20 mouse cellular contexts compared by ENCODE assay signal in genomic region chr8:8970776-8971175, GRCm38 (mm10).
DNase-seq lines count a peak whose midpoint lies in the region; ATAC-seq and TF ChIP-seq lines count a peak whose summit lies in the region.
"Had no signal": no experiment of that assay in that cellular context is flagged by ENCODE, and none has a peak within 500 bp of the region (broad histone marks: within the 10 kb centered on the region; RNA-seq: fewer than 3 reads in every experiment).

No protein-coding gene starts in this region.

- H3K9ac ChIP-seq in intestine, embryonic 15.5 days: no peak overlapping the region
- no peak overlapping the region for H3K9ac ChIP-seq in intestine, postnatal 0 days (ENCODE audit: low read depth, low read length)
- H3K9ac ChIP-seq in intestine, embryonic 16.5 days (ENCODE audit: low read depth, low read length): no peak overlapping the region
- no peak overlapping the region for H3K9ac ChIP-seq in stomach, postnatal 0 days (ENCODE audit: low read length)
- H3K9ac ChIP-seq in forebrain, embryonic 15.5 days (replicated peaks): no peak overlapping the region
- H3K9ac ChIP-seq: embryonic facial prominence, embryonic 12.5 days; forebrain, embryonic 13.5 days had no signal

- TF ChIP-seq CTCF in intestine, postnatal 0 days (IDR thresholded peaks at IDR 0.05; ENCODE audit: low read depth): no peak
- TF ChIP-seq CTCF in cortical plate, adult 2 months (IDR thresholded peaks at IDR 0.05; ENCODE audit: extremely low read depth, insufficient read depth, low read length): no peak
- no peak for TF ChIP-seq CTCF in stomach, postnatal 0 days (IDR thresholded peaks at IDR 0.05; ENCODE audit: low read depth)

- no peaks in the 10 kb centered on the region for H3K36me3 ChIP-seq in intestine, embryonic 15.5 days
- H3K36me3 ChIP-seq in intestine, postnatal 0 days (ENCODE audit: control insufficient read depth, insufficient read depth): no peaks in the 10 kb centered on the region
- H3K36me3 ChIP-seq in intestine, embryonic 16.5 days (ENCODE audit: control insufficient read depth, insufficient read depth, low read length): no peaks in the 10 kb centered on the region
- no peaks in the 10 kb centered on the region for H3K36me3 ChIP-seq in stomach, postnatal 0 days (ENCODE audit: control insufficient read depth, insufficient read depth, low read length)
- no peaks in the 10 kb centered on the region for H3K36me3 ChIP-seq in forebrain, embryonic 15.5 days
- H3K36me3 ChIP-seq: embryonic facial prominence, embryonic 10.5 days; embryonic facial prominence, embryonic 12.5 days had no signal

- no peak overlapping the region for H3K27ac ChIP-seq in intestine, embryonic 15.5 days
- no peak overlapping the region for H3K27ac ChIP-seq in intestine, postnatal 0 days (ENCODE audit: low read depth, low read length)
- H3K27ac ChIP-seq in cortical plate, adult 2 months (ENCODE audit: insufficient read depth, low read length): peak overlapping the region; percentile 26; the same call in 1 of the 2 replicates
- H3K27ac ChIP-seq in intestine, embryonic 16.5 days (ENCODE audit: low read length): no peak overlapping the region
- H3K27ac ChIP-seq in stomach, postnatal 0 days (replicated peaks): peak overlapping the region; percentile 58; the same call in 1 of the 2 replicates
- H3K27ac ChIP-seq in forebrain, embryonic 15.5 days (replicated peaks): no peak overlapping the region
- H3K27ac ChIP-seq: embryonic facial prominence, embryonic 10.5 days; embryonic facial prominence, embryonic 12.5 days; forebrain, embryonic 13.5 days had no signal

- WGBS in intestine, embryonic 15.5 days: 64% methylated on average over 5 of the region's 5 CpGs
- WGBS in intestine, postnatal 0 days: 56% methylated on average over 5 of the region's 5 CpGs
- 57% methylated on average over 5 of the region's 5 CpGs for WGBS in intestine, embryonic 16.5 days
- 57% methylated on average over 5 of the region's 5 CpGs for WGBS in stomach, postnatal 0 days
- WGBS in forebrain, embryonic 15.5 days: 92% methylated on average over 5 of the region's 5 CpGs

- H3K27me3 ChIP-seq in intestine, embryonic 15.5 days (replicated peaks): no peaks in the 10 kb centered on the region
- no peaks in the 10 kb centered on the region for H3K27me3 ChIP-seq in intestine, postnatal 0 days (replicated peaks; ENCODE audit: control insufficient read depth, insufficient read depth, low read length)
- H3K27me3 ChIP-seq in intestine, embryonic 16.5 days (replicated peaks; ENCODE audit: control insufficient read depth, insufficient read depth, low read length): no peaks in the 10 kb centered on the region
- no peaks in the 10 kb centered on the region for H3K27me3 ChIP-seq in stomach, postnatal 0 days (ENCODE audit: control insufficient read depth, insufficient read depth, low read length)
- no peaks in the 10 kb centered on the region for H3K27me3 ChIP-seq in forebrain, embryonic 15.5 days
- H3K27me3 ChIP-seq: forebrain, embryonic 13.5 days had no signal

- no peak for TF ChIP-seq POLR2A in cortical plate, adult 2 months (IDR thresholded peaks at IDR 0.05; ENCODE audit: extremely low read depth, insufficient read depth, low read length)

- H3K4me3 ChIP-seq in intestine, embryonic 15.5 days (replicated peaks): no peak overlapping the region
- H3K4me3 ChIP-seq in intestine, postnatal 0 days (ENCODE audit: low read depth, low read length): no peak overlapping the region
- no peak overlapping the region for H3K4me3 ChIP-seq in cortical plate, adult 2 months (ENCODE audit: insufficient read depth, low read length)
- no peak overlapping the region for H3K4me3 ChIP-seq in intestine, embryonic 16.5 days (ENCODE audit: low read length)
- H3K4me3 ChIP-seq in stomach, postnatal 0 days (ENCODE audit: low read depth, low read length): no peak overlapping the region
- H3K4me3 ChIP-seq in forebrain, embryonic 15.5 days: no peak overlapping the region
- H3K4me3 ChIP-seq: embryonic facial prominence, embryonic 10.5 days; embryonic facial prominence, embryonic 12.5 days; forebrain, embryonic 13.5 days had no signal

- no peaks in the 10 kb centered on the region; the same call in 1 of the 2 replicates for H3K4me1 ChIP-seq in intestine, embryonic 15.5 days (replicated peaks)
- H3K4me1 ChIP-seq in intestine, postnatal 0 days (replicated peaks; ENCODE audit: control insufficient read depth, insufficient read depth, low read length): no peaks in the 10 kb centered on the region
- peaks cover 1% of the 10 kb centered on the region; the same call in 1 of the 2 replicates for H3K4me1 ChIP-seq in cortical plate, adult 2 months (ENCODE audit: control insufficient read depth, insufficient read depth, low read length)
- 0 out of 2 replicates have a peak, but pooled peaks cover 3% of the 10 kb centered on the region for H3K4me1 ChIP-seq in intestine, embryonic 16.5 days (ENCODE audit: control insufficient read depth, insufficient read depth, low read length)
- H3K4me1 ChIP-seq in stomach, postnatal 0 days (replicated peaks; ENCODE audit: control insufficient read depth, insufficient read depth): no peaks in the 10 kb centered on the region
- no peaks in the 10 kb centered on the region for H3K4me1 ChIP-seq in forebrain, embryonic 15.5 days

- no peak overlapping the region for H3K4me2 ChIP-seq in intestine, embryonic 15.5 days (replicated peaks)
- H3K4me2 ChIP-seq in intestine, postnatal 0 days (replicated peaks; ENCODE audit: low read depth): no peak overlapping the region
- H3K4me2 ChIP-seq in intestine, embryonic 16.5 days (ENCODE audit: low read depth, low read length): no peak overlapping the region
- H3K4me2 ChIP-seq in stomach, postnatal 0 days (replicated peaks; ENCODE audit: low read depth): no peak overlapping the region
- H3K4me2 ChIP-seq in forebrain, embryonic 15.5 days (replicated peaks): no peak overlapping the region
- H3K4me2 ChIP-seq: embryonic facial prominence, embryonic 12.5 days; forebrain, embryonic 13.5 days had no signal

- 0 out of 2 replicates have a peak, but pooled peaks have one; percentile 63 for ATAC-seq in intestine, embryonic 15.5 days
- no peak for ATAC-seq in intestine, postnatal 0 days
- peak; percentile 60; the same call in 1 of the 2 replicates for ATAC-seq in intestine, embryonic 16.5 days
- peak; percentile 72 for ATAC-seq in stomach, postnatal 0 days (ENCODE audit: low FRiP score, low TSS enrichment)
- no peak for ATAC-seq in forebrain, embryonic 15.5 days (replicated peaks)
- ATAC-seq: forebrain, embryonic 13.5 days; forebrain, embryonic 16.5 days had no signal

- no peak for TF ChIP-seq EP300 in stomach, postnatal 0 days (optimal IDR thresholded peaks at IDR 0.05)

- no peak for DNase-seq in stomach, postnatal 0 days (ENCODE audit: low spot score)
- no peak for DNase-seq in thymus, postnatal 4 days
- DNase-seq: adrenal gland, adult 2 months; adrenal gland, postnatal 10 days; adrenal gland, postnatal 25 days; cerebellum, adult 11 months; cerebellum, adult 18-20 months; cerebellum, adult 8-10 months; cerebellum, adult 9-11 months; cerebellum, postnatal 14 days; cerebellum, postnatal 36 days had no signal

- no peaks in the 10 kb centered on the region for H3K9me3 ChIP-seq in intestine, embryonic 15.5 days
- H3K9me3 ChIP-seq in intestine, postnatal 0 days (ENCODE audit: control insufficient read depth): no peaks in the 10 kb centered on the region
- no peaks in the 10 kb centered on the region for H3K9me3 ChIP-seq in intestine, embryonic 16.5 days (ENCODE audit: control insufficient read depth, low read length)
- H3K9me3 ChIP-seq in stomach, postnatal 0 days (ENCODE audit: control insufficient read depth, low read length): no peaks in the 10 kb centered on the region
- H3K9me3 ChIP-seq in forebrain, embryonic 15.5 days: no peaks in the 10 kb centered on the region
- H3K9me3 ChIP-seq: embryonic facial prominence, embryonic 12.5 days; forebrain, embryonic 13.5 days had no signal

Comparison
In these comparisons a context has a peak if more than half of its experiments do, and no peak if none do; other contexts are left out.
1. ATAC-seq: peak in intestine, embryonic 15.5 days (single experiment), intestine, embryonic 16.5 days (single experiment) and stomach, postnatal 0 days (single experiment); none in intestine, postnatal 0 days (single experiment) and forebrain, embryonic 15.5 days (single experiment).
2. H3K27ac ChIP-seq: peak in cortical plate, adult 2 months (single experiment) and stomach, postnatal 0 days (single experiment); none in intestine, embryonic 15.5 days (single experiment), intestine, postnatal 0 days (single experiment), intestine, embryonic 16.5 days (single experiment) and forebrain, embryonic 15.5 days (single experiment).